Mouse (Mus musculus) left cerebral cortex, adult 2 months (tissue): ENCODE measurements around the gene Rpp38. TPM values are rescaled to one million over a fixed set of nuclear protein-coding genes. Genes with fewer than 3 reads are reported as not detected.

Source experiments
- DNase-seq, 2 experiments: peaks; one replicate each; pipeline ENCODE4 v3.0.0; 2021 to 2022; ENCODE audit warnings: low spot score in 2 of 2, mixed read lengths in 1 of 2; ENCODE audit errors: extremely low spot score in 1 of 2
- H3K27ac ChIP-seq: fragments of 200-600 bp; 2 replicates; pipeline ENCODE4 v1.8.1; 2022
- H3K4me3 ChIP-seq: fragments of 200-600 bp; 2 replicates; pipeline ENCODE4 v1.8.1; 2022
- CTCF ChIP-seq: fragments of 200-600 bp; IDR thresholded peaks from 2 replicates; pipeline ENCODE4 v1.8.1; 2022; ENCODE audit warnings: antibody characterized with exemption, mild to moderate bottlenecking, moderate library complexity
- intact Hi-C: fragments of 180-260 bp; cut with DNase I; formaldehyde crosslinking; loops from one replicate; pipeline ENCODE4 v1.15.1; 2025
- total RNA-seq, 2 experiments: library from RNA; stranded (reverse); gene quantifications; 2 replicates each; pipeline ENCODE4 v1.2.3; 2021

Gene Rpp38
- total RNA-seq, 2 experiments from 2014 or later, result 8.3 to 9.0 TPM

GRCm38 (mm10) chr2:3331071-3331703 is 1.3 kb downstream of the Rpp38 start:
- TF ChIP-seq CTCF, result no peak
- no peak overlapping the region for H3K27ac ChIP-seq
- intact Hi-C loops, result no loop called here
- H3K4me3 ChIP-seq, result peak overlapping the region; percentile 94
- no peak for DNase-seq

- Histone ChIP-seq H3K4me3 (no peak overlapping the region), H3K27ac (no peak overlapping the region)
- intact Hi-C loops, result loop anchor here (5.0 kb wide), 1 partner anchor 210 kb away; no protein-coding TSS in a partner anchor
- DNase-seq, result no peak
- TF ChIP-seq CTCF, result peak; percentile 64
These were observed 5.1 kb downstream of the Rpp38 start for GRCm38 (mm10) chr2:3327351-3327750.

GRCm38 (mm10) chr2:3326547-3326946 is 5.9 kb downstream of the Rpp38 start:
- no peak overlapping the region for H3K4me3 ChIP-seq
- no peak for TF ChIP-seq CTCF
- intact Hi-C loops, result loop anchor here (5.0 kb wide), 1 partner anchor 209 kb away; no protein-coding TSS in a partner anchor
- no peak for DNase-seq
- H3K27ac ChIP-seq, result no peak overlapping the region

- intact Hi-C loops, result loop anchor here (5.0 kb wide), 1 partner anchor 207 kb away; no protein-coding TSS in a partner anchor
- DNase-seq, result no peak
- TF ChIP-seq CTCF, result no peak
- Histone ChIP-seq H3K27ac (no peak overlapping the region), H3K4me3 (no peak overlapping the region)
These were observed 7.9 kb downstream of the Rpp38 start for GRCm38 (mm10) chr2:3324381-3325130.

- TF ChIP-seq CTCF, result no peak
- no peak overlapping the region for H3K27ac ChIP-seq
- intact Hi-C loops, result no loop called here
- no peak for DNase-seq
- no peak overlapping the region for H3K4me3 ChIP-seq
These were observed 9.3 kb downstream of the Rpp38 start for GRCm38 (mm10) chr2:3323132-3323531.

GRCm38 (mm10) chr2:3305426-3306025 is 26.9 kb downstream of the Rpp38 start:
- TF ChIP-seq CTCF, result no peak
- peak in 1 of 2 experiments; percentile 29 for DNase-seq
- Histone ChIP-seq H3K27ac (no peak overlapping the region), H3K4me3 (no peak overlapping the region)
- intact Hi-C loops, result no loop called here

- H3K27ac ChIP-seq, result no peak overlapping the region
- TF ChIP-seq CTCF, result no peak
- DNase-seq, result no peak
- intact Hi-C loops, result no loop called here
- no peak overlapping the region for H3K4me3 ChIP-seq
These were observed 36.6 kb downstream of the Rpp38 start for GRCm38 (mm10) chr2:3295826-3296225.

GRCm38 (mm10) chr2:3292170-3292569 is 40.3 kb downstream of the Rpp38 start:
- intact Hi-C loops, result no loop called here
- Histone ChIP-seq H3K4me3 (no peak overlapping the region), H3K27ac (no peak overlapping the region)
- no peak for TF ChIP-seq CTCF
- DNase-seq, result no peak

- DNase-seq, result no peak
- TF ChIP-seq CTCF, result no peak
- no peak overlapping the region for H3K4me3 ChIP-seq
- no peak overlapping the region for H3K27ac ChIP-seq
- intact Hi-C loops, result no loop called here
These were observed 42.9 kb downstream of the Rpp38 start for GRCm38 (mm10) chr2:3289581-3289980.

GRCm38 (mm10) chr2:3286243-3286642 is 46.2 kb downstream of the Rpp38 start:
- intact Hi-C loops, result no loop called here
- DNase-seq, result no peak
- H3K27ac ChIP-seq, result no peak overlapping the region
- H3K4me3 ChIP-seq, result no peak overlapping the region
- TF ChIP-seq CTCF, result no peak

GRCm38 (mm10) chr2:3285709-3286108 is 46.7 kb downstream of the Rpp38 start:
- intact Hi-C loops, result no loop called here
- DNase-seq, result no peak
- H3K4me3 ChIP-seq, result peak overlapping the region; percentile 94
- no peak overlapping the region; the same call in 1 of the 2 replicates for H3K27ac ChIP-seq
- no peak for TF ChIP-seq CTCF

- TF ChIP-seq CTCF, result no peak
- no peak for DNase-seq
- intact Hi-C loops, result no loop called here
- H3K27ac ChIP-seq, result peak overlapping the region; percentile 91
- H3K4me3 ChIP-seq, result peak overlapping the region; percentile 94
These were observed 47.3 kb downstream of the Rpp38 start for GRCm38 (mm10) chr2:3285181-3285530.
